Mouse (Mus musculus) hindbrain, embryonic 14.5 days (tissue): ENCODE results near the gene Frzb. TPM values are rescaled to one million over a fixed set of nuclear protein-coding genes. Genes with fewer than 3 reads are reported as not detected.

Source experiments
- ATAC-seq: fragments of 200-750 bp; cut with Nextera tagmentation; 2 replicates; pipeline ENCODE4 v1.8.0; 2017; ENCODE audit warnings: moderate number of reproducible peaks, mild to moderate bottlenecking, moderate TSS enrichment, moderate library complexity; ENCODE audit not compliant: low FRiP score
- DNase-seq: peaks from one replicate; pipeline ENCODE4 v3.0.0-alpha.2; 2015; ENCODE audit warnings: low spot score
- H3K27ac ChIP-seq: fragments of 300-500 bp; sonication (generic); 2 replicates; pipeline ENCODE4 v1.5.1; 2014; ENCODE audit warnings: mild to moderate bottlenecking, moderate library complexity
- H3K27me3 ChIP-seq: fragments of 300-500 bp; sonication (generic); 2 replicates; pipeline ENCODE4 v1.6.1; 2014; ENCODE audit warnings: mild to moderate bottlenecking, low read length, mixed read lengths; ENCODE audit not compliant: control insufficient read depth, insufficient read depth
- H3K36me3 ChIP-seq: fragments of 300-500 bp; sonication (generic); replicated peaks from 2 replicates; pipeline ENCODE4 v1.6.1; 2014; ENCODE audit not compliant: control insufficient read depth, insufficient read depth
- H3K4me1 ChIP-seq: fragments of 300-500 bp; sonication (generic); replicated peaks from 2 replicates; pipeline ENCODE4 v1.6.1; 2014; ENCODE audit warnings: antibody characterized with exemption, low read length, mixed read lengths; ENCODE audit not compliant: control insufficient read depth, insufficient read depth
- H3K4me2 ChIP-seq: fragments of 300-500 bp; sonication (generic); replicated peaks from 2 replicates; pipeline ENCODE4 v1.6.1; 2014; ENCODE audit warnings: mild to moderate bottlenecking, moderate library complexity
- H3K4me3 ChIP-seq: fragments of 300-500 bp; sonication (generic); replicated peaks from 2 replicates; pipeline ENCODE4 v1.5.1; 2014; ENCODE audit warnings: mild to moderate bottlenecking, low read length
- H3K9ac ChIP-seq: fragments of 300-500 bp; sonication (generic); 2 replicates; pipeline ENCODE4 v1.6.1; 2014
- H3K9me3 ChIP-seq: fragments of 300-500 bp; sonication (generic); 2 replicates; pipeline ENCODE4 v1.6.1; 2016; ENCODE audit warnings: low read length; ENCODE audit not compliant: control insufficient read depth
- WGBS: fragments of 180-500 bp; shearing (Covaris S2); extraction: QIAGEN DNeasy Blood & Tissue Kit; methylation state at CpG from one replicate; pipeline ENCODE4 v1.1.7; 2014; 5-methylcytosine and 5-hydroxymethylcytosine counted together
- polyA plus RNA-seq: library from polyadenylated mRNA; unstranded; fragments of >200 nt; fragmentation: Nextera tagmentation; extraction: Ambion mirVana; gene quantifications from 2 replicates; pipeline ENCODE4 v1.2.1, GENCODE M21; 2014

Gene Frzb
- polyA plus RNA-seq, 1 experiment from 2014 or later = 19.1 TPM

- Histone ChIP-seq H3K9ac (no peak overlapping the region), H3K4me1 (no peaks in the 10 kb centered on the region), H3K4me3 (no peak overlapping the region), H3K36me3 (no peaks in the 10 kb centered on the region), H3K27ac (no peak overlapping the region), H3K9me3 (no peaks in the 10 kb centered on the region), H3K4me2 (no peak overlapping the region), H3K27me3 (no peaks in the 10 kb centered on the region)
- ATAC-seq (no peak), DNase-seq (no peak)
- 85% methylated on average over 8 of the region's 8 CpGs for WGBS
Observed at GRCm38 (mm10) chr2:80371458-80371857, 76.0 kb downstream of the Frzb start.

Other genes with a start within 250 kb of the Frzb start
- gene Prdx6b, start 155.2 kb downstream of the Frzb start, polyA plus RNA-seq = not detected in 2 replicates
- gene Dnajc10, start 132.2 kb downstream of the Frzb start, polyA plus RNA-seq = 72.7 and 78.6 TPM in 2 replicates
- 105 and 108 TPM in 2 replicates for gene Nckap1, start 133.8 kb upstream of the Frzb start, polyA plus RNA-seq
- 20.0 and 20.1 TPM in 2 replicates for gene Dusp19, start 169.4 kb upstream of the Frzb start, polyA plus RNA-seq
- 54.5 and 62.7 TPM in 2 replicates for gene Nup35, start 169.6 kb upstream of the Frzb start, polyA plus RNA-seq